Mouse (Mus musculus): ENCODE measurements around the gene Crisp3. TPM values are rescaled to one million over a fixed set of nuclear protein-coding genes. Genes with fewer than 3 reads are reported as not detected.
"Not testable (repeated sequence)": the region's sequence is repeated elsewhere in the genome, so short reads cannot be mapped to it uniquely, and the experiment has no call there.

Crisp3 gene
- total RNA-seq (2021): not detected
- long read RNA-seq, experiment 1: 0 reads
- long read RNA-seq, experiment 2: 0 reads

DNA sequence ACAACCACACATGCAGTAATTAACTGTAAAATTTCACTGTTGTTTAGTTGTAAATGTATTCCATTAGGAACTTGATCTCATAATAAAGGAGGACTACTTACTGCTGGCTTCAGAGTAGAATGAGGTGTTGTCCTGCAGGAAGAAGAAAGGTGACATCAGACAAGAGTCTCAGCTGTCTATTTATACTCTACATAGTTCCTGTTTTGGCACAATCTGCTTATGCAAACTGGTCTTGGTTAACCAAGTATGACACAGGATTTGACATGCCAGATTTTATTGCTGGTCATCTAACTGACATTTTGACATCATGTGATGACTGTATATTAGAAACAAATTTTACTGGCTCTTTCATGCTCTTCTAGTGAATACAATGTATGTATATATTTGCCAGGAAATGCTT is at the start of gene Crisp3:
Gene Crisp3, minus strand, starts transcription at position 154 of the 400 bp plus-strand sequence.
- no peak for DNase-seq (ENCODE audit: low spot score in 2 of 2)

DNA sequence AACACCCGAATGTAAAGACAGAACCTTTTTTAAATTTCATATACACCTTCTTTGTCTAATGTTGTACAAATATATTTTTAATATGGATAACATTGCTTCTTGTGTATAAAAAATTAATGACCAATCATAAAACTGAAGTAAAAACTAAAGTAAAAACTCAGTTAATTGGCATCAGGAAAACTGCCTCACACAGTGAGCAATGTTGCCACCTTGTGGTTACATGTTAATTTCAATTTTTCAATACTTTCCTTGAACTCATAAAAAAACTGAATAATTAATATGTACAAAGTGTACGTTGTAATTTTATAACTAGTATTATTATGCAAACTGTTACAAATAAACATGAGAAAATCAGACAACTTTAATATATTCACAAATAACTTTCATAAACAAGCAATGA is 43.3 kb upstream of the Crisp3 start:
- DNase-seq (ENCODE audit: low spot score in 2 of 2): peak in 1 of 2 experiments; percentile 7

DNA sequence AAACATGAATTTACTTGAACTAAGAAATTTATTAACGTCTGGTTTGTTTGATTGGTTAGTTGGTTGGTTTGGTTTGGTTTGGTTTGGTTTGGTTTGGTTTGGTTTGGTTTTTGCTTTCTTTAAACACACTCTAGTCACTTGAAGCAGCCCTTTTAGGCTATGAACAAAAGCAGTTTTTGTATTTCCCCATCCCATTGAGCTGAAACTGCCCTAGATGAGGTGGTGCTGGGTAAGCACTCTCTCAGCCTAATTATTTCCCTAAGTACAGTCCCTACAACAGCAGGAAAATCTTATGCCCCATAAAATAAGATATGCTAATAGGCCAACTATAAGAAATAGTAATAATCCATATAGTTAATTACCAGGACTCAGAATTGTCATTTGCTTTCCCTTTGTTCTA is 33.4 kb upstream of the Crisp3 start:
- no peak for DNase-seq (ENCODE audit: low spot score in 2 of 2)

DNA sequence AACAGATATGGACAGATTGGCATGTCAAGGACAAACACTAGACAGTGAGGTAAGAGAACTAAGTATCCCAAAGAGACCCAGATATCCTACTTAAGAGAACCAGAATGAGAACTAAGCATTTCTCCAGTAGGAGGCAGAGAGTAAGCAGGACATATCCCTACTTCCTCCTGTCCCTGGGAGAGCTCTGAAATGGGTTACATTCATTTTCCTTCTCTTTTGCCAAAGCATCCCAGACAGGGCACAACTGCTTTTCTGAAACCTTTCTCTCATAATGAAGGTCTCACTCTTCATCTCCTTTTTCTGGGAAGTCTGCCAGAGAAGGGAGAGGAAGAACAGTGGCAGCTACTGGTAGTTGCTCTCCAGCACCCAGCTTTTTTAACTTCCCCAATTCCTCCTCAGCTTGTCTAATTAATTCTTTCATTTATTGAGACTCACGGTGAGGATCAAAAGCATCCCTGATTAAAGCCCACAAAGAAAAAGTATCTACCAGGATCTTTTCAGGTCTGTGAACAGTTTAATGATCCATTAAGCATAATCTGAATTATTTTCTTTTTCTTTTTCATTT is 32.9 kb upstream of the Crisp3 start:
- DNase-seq (ENCODE audit: low spot score in 2 of 2): peak in 1 of 2 experiments; percentile 9

DNA sequence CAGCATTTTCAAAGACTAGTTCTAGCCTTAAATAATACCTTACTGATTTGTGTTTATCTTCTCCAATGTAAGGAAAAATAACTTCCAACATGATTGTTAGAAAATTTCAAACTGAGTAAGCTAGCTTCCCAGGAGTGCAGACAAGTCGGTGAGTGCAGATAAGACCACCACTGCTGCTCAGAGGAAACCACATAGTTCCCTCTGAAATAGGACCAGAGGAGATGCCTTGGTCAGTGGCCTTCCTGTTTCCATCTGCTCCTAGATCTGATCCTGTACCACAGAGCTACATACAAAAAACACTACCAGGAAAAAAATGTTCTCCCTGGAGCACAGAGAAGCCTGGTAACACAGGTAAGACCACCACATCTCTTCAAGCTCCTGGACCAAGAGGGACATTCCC is 10.4 kb upstream of the Crisp3 start:
- no peak for DNase-seq (ENCODE audit: low spot score in 2 of 2)

DNA sequence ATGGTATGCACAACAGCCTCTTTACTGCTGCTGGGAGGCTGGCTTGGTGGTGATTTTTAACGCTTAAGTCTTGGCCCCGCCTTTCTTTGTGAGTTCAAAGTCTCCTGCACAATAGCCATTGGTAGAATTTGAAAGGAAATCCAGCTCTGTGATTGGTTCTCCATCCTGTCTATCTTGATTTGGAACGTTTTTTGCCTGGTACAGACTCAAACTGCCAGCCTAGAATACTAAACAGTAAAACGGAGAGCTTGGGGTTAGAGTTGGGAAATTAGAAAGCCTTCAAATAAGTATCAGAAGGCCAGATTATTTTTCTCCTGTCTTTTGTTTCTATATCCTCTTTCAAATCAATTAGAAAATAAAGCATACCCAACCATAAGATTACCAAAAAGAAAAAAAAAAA is 33.5 kb downstream of the Crisp3 start, which contains the start of gene Pgk2:
Gene Pgk2, minus strand, starts transcription at position 101 of the 400 bp plus-strand sequence.
- no peak for DNase-seq (ENCODE audit: low spot score in 2 of 2)

DNA sequence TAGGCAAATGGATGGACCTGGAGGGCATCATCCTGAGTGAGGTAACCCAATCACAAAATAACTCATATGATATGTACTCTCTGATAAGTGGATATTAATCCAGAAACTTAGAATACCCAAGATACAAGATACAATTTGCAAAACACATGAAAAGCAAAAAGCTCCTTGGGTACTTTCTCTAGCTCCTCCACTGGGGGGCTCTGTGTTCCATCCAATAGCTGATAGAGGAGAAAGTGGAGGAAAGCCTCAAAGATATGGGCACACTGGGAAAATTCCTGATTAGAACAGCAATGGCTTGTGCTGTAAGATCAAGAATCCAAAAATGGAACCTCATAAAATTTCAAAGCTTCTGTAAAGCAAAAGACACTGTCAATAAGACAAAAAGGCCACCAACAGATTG is 40.3 kb downstream of the Crisp3 start:
- DNase-seq (ENCODE audit: low spot score in 2 of 2): not testable (repeated sequence)

DNA sequence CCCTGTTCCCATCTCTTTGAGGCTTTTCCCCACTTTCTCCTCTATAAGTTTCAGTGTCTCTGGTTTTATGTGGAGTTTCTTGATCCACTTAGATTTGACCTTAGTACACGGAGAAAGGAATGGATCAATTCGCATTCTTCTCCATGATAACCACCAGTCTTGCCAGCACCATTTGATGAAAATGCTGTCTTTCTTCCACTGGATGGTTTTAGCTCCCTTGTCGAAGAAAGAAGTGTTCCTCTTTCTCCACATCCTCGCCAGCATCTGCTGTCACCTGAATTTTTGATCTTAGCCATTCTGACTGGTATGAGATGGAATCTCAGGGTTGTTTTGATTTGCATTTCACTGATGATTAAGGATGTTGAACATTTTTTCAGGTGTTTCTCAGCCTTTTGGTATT is 51.9 kb downstream of the Crisp3 start:
- DNase-seq (ENCODE audit: low spot score in 2 of 2): not testable (repeated sequence)

Other genes with a start within 250 kb of the Crisp3 start
- not detected for gene AC192777.2, start 146.8 kb downstream of the Crisp3 start, total RNA-seq (2021)
- not detected for gene Pgk2, start 33.6 kb downstream of the Crisp3 start, total RNA-seq (2021)
- not detected for gene Crisp1, start 76.9 kb upstream of the Crisp3 start, total RNA-seq (2021)